Mouse (Mus musculus) lung, adult 2 months (tissue): ENCODE data around the gene Srrm1.

ENCODE experiments used
- CTCF ChIP-seq: fragments of 200-500 bp; IDR thresholded peaks from 2 replicates; pipeline ENCODE4 v1.5.1; 2011; ENCODE audit warnings: mild to moderate bottlenecking, low read length, control low read depth; ENCODE audit not compliant: insufficient read depth
- POLR2A ChIP-seq: fragments of 200-500 bp; IDR thresholded peaks from 2 replicates; pipeline ENCODE4 v1.6.1; 2011; ENCODE audit warnings: low read depth, mild to moderate bottlenecking, control low read depth, low read length, borderline replicate concordance; ENCODE audit errors: extremely low read depth

GRCm38 (mm10) chr4:135306971-135307632 is 46.0 kb downstream of the Srrm1 start:
- TF ChIP-seq POLR2A (no peak), CTCF (no peak)
